Mouse (Mus musculus) right cerebral cortex, postnatal 14 days (tissue): ENCODE results near the gene Atg4d.
"Not testable (repeated sequence)": the region's sequence is repeated elsewhere in the genome, so short reads cannot be mapped to it uniquely, and the experiment has no call there.

ENCODE experiments used
- DNase-seq: peaks from one replicate; pipeline ENCODE4 v3.0.0; 2022

Gene Atg4d

DNA sequence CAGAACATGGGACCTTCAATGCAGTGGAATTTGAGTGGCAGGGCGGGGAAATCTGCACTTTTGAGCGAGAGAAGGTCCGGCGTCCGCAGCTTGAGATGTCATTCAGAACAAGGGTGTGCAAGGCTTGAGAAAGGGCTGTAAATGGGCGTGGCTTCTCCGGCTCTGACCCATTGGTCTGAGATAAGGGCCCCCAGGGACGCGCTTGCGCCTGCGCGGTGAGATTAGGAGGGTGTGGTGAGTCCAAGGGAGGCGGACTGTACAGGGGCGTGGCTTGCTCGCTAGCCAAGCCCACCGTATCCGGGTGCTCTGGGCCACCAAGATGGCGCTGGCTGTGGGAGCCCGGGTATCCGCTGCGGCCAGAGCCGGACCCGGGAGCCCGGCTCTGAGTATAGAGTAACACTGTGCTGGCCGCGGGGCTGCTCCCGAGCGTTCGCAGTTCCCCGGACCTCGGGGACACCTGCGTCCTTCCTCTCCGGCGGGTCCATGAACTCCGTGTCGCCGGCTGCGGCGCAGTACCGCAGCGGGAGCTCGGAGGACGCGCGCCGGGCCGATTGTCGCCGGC is at the start of gene Atg4d:
Gene Atg4d (plus strand): TSS at position 294 of the 562 bp plus-strand sequence.
- DNase-seq = peak; percentile 95

DNA sequence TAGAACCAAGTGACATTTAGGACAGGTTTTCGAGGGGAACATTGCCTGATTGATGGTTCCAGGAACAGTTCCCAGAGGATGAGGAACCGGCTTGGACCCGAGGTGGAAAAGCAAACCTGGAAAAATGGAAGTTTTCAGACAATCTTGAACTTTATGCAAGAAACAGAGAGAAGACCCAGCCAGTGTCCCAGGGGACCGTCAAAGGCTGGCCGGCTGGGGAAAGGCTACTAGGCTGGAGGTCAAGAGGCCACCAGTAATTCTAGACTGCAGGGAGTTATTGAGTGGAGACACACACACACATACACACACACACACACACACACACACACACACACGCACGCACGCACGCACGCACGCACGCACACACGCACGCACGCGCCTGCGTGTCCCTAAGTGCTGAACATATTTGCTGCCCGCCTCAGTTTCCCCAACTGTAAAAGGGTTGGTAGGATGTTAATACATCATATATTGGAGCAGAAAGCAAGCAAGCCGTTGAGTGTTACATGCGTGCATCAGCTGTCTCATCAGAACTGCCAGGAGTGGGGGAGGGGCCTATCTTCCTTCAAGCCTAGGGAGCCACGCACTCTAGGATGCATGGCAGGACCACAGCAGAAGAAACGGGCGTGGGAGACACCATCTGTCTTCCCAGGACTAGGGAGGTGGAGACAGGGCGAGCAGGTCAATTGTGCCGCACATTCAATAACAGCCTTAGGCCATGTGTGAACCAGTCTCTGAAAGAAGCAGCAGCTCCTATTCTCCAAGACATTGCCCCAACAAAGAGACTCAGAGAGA is 48.8 kb upstream of the Atg4d start:
- peak; percentile 57 for DNase-seq

DNA sequence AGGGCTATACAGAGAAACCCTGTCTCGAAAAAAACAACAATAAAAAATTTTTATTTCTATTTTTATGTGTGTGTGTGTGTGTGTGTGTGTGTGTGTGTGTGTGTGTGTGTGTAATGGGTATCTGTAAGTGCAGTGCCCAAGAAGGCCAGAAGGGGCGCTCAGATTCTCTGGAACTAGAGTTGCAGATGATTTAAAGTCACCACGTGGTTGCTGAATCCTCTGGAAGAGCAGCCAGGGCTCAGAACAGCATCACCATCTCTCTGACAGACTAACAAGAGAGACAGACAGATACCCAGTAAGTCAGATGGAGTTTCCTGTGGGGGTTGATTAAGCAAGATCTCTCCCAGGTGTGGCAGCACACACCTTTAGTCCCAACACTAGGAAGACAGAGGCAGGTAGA is 45.3 kb upstream of the Atg4d start:
- DNase-seq = no peak

DNA sequence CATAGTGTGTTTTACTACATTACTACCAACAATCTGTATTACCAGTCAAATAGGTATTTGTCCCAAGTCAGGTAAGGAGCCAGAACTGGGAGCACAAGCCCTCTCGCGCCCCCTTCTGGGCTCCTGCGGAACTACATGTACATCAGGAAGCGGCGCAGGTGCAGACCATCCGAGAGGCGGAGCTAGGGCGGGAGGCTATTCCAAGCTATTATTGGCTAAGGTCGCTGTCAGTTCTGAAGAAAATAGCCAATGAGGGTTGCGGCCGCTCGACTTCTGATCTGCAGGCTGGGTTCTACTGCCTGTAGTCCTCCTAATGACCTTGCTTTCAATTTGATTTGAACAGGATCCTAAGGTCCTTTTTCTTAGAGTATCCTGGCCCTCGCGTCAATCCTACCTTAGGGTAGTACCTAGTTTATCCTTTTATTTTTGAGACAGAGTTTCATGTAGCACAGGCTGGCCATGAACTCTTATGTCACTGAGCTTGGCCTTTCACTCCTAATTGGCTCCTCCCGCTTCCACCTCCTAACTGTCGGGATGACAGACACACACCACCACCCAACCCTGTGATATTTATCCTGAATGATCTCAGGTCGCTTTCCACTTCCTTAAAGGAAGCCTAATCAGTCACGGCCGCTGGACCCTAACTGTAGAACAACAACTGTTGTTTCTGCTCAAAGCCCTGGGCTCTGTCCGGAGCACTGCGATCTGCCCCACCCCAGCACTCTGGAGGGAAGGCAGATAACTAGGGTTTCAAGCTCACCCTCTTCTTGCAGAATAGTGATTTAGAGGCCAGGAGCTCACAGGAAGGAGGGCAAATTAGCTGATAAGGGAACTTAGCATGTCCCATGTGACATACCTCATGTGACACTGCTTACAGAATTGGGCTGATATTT is 44.4 kb upstream of the Atg4d start:
- DNase-seq = peak; percentile 88

DNA sequence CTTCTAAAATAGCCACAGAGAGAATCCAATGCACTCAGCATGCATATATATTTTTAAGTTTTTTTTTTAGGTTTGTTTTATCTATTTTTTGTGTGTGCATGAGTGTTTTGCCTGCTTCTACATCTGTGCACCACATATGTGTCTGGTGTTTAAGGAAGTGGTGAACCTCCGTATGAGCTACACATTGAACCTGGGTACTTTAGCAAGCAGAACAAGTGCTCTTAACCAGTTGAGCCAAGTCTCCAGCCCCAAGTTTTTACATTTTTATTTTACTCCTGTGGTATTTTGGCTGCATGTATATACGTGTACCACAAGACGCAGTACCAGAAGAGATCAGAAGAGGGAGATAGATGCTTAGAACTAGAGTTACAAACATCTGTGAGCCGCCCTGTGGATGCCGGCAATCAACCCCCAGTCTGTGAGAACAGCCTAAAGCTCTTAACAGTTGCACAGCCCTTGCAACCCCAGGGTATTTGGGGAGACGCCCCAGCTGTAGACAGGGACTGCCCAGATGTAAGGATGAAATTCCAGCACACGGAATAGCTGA is 43.6 kb upstream of the Atg4d start:
- no peak for DNase-seq

DNA sequence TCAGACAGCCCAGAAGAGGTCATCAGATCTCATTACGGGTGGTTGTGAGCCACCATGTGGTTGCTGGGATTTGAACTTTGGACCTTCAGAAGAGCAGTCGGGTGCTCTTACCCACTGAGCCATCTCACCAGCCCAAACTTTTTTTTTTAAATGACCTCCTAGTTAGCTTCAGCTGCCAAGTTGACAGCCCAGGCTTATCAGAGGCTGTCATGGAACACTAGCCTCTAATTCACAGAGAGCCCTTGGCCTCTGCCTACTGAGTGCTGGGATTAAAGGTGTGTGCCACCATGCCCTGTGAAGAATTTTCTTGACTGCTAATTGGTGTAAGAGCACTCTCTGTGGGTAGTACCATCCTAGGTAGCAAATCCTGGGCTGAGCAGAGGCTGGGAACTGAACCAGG is 41.6 kb upstream of the Atg4d start:
- not testable (repeated sequence) for DNase-seq

DNA sequence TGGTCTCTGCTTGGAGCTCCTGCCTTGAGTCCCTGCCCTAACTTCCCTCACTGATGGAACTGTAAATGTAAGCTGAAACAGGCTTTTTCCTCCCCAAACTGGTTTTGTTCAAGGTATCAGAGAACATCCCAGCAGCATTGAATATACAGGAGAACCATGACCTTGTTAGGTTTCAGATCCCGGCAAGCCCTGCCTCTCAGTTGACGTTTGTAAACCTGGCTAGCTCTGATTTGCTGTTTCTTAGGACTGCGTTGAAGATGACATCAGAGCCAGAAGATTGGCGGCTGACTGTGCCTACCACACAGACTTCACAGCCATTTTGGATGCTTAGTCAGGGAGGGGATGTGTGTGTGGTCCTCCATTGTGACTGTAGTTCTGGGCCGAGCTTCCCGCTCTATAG is 41.2 kb upstream of the Atg4d start:
- no peak for DNase-seq

DNA sequence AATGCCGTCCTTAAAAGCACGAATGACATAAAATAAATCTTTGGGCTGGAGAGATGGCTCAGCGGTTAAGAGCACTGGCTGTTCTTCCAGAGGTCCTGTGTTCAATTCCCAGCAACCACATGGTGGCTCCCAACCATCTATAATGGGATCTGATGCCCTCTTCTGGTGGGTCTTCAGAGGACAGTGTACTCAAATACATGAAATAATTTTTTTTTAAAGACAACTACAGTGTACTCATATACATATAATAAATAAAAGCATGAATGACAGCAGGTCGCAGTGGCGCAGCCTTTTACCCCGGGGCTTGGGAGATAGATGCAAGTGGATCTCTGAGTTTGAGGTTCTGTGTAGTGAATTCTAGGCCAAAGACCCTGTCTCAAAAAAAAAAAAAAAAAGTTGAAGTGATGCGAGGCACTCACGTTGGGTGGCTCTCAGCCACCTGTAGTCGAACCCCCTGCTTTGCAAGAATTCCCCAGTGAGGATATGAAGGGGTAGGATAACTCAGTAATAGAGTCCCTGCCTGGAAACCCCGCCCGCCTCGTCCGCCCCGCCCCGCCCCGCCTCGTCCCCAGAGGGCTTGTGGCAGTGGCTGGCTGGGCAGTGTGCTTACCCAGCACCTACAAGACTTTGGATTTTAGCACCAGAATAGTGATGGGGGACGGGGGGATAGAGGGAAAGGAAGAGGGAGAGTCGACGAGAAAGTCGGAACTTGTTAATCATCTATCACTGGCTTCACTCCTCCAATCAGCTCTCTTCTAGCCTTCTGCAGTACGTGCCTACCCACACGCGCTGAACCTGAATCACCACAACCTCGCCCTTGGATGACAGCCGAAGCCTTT is 40.3 kb upstream of the Atg4d start:
- DNase-seq = no peak

DNA sequence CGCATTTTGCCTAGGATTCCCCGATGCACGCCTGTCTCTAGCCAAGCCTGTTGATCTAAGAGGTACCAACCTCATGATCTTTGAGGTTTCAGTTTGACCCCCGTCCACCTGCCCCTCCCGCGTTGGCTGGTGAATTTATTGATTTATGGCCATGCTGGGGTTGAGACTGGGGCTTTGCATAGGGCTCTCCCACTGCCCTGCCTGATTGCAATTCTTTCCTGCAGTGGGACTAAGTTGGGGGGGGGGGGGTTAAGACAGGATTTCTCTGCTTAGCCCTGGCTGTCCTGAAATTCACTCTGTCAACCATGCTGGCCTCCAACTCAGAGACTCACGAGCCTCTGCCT is 39.7 kb upstream of the Atg4d start:
- no peak for DNase-seq

DNA sequence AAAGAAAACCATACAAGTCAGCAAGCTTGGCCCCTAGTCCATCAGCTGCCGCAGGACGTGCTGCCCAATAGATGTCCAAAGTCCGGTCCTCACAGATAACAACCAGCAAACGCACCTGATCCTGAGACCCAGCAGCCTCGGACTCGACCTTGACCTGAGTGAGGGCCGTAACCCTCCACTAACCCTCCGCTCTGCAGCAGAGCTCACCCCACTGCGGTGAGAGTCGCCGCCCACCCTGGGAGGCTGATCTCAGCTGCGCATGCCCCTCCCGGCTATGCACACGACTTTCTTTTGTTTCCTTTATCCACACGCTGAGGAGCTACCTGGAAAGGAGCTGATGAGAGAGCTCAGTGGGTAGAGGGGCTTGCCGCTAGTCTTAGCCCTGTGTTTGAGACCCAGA is 37.8 kb upstream of the Atg4d start:
- DNase-seq = no peak

DNA sequence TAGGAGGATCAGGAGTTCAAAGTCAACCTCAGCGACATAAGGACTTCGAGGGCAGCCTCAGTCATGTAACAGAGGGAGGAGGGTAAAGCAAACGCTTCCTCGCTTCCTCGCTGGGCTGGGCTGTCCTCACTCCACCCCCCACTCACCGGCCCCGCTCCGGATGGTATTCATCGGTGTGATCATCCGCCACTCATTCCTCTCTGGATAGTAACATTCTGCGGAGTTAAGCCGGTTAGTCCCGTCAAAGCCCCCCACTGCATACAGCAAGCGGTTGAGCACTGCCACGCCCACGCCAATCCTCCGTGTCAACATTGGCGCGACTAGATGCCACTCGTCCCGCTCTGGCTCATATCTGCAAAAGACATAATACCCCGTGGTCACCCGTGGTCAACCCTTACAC is 33.5 kb upstream of the Atg4d start:
- DNase-seq = no peak

DNA sequence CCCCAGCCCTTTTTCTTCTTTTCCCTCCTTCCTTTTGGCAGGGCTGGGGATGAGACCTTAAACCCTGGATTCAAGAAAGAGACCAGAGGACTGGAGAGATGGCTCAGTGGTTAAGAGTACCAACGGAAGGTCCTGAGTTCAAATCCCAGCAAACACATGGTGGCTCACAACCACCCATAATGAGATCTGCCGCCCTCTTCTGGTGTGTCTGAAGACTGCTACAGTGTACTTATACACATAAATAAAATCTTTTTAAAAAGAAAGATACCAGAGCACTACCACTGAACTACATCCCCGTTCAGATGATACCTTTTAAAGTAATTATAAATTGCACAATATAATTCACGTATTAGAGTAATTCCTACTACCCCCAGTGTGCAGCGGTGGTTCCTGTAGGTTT is 32.2 kb upstream of the Atg4d start:
- no peak for DNase-seq

DNA sequence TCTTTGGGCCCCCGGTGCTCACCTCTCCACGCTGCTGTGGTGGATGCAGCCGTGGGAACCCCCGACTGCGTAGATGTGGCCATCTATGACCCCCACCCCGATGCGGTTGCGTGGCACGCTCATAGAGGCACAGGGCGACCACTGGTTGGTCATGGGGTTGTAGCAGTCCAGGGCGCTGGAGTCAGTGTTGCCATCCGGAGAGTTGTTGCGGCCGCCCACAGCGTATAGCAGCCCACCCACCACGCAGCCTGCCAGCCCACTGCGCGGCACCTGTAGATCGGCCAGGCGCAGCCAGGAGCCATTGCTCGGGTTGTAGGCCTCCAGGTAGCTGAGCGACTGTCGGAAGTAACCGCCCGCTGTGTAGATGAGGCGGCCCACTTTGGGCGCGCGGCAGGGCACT is 31.7 kb upstream of the Atg4d start:
- DNase-seq = no peak

DNA sequence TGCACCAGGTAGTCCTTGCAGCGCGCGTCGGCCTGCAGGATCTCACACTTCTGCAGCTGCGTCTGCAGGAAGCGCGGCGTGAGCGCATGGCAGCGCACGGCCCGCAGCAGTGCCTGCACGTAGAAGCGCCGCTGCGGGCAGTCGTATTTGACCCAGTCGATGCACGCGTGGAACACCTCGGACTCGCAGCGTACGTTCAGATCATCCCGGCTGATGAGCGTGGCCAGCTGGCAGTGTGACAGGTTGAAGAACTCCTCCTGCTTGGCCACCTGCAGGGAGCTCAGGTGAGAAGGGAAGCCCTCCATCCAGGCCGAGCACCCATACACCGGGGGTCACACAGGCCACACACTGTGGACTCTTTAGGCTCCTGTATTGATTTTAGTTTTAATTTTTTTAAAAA is 31.3 kb upstream of the Atg4d start:
- DNase-seq = no peak

DNA sequence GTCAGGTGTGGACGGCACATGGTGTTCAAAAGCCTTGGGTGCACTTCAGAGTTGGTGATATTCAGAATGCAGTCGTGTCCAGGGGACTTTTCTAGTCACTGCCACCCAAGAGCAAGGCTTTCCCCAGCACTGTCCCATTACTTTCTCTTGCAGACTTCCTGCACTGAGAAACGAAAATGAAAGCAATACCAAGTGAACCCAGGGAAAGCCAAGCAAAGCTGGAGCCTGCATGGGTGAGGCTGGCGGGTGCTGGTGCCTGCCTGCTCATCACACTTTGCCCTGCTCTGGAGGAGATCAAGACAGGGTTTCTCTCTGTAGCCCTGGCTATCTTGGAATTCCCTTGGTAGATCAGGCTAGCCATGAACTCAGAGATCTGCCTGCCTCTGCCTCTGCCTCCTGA is 29.8 kb upstream of the Atg4d start:
- DNase-seq = no peak

DNA sequence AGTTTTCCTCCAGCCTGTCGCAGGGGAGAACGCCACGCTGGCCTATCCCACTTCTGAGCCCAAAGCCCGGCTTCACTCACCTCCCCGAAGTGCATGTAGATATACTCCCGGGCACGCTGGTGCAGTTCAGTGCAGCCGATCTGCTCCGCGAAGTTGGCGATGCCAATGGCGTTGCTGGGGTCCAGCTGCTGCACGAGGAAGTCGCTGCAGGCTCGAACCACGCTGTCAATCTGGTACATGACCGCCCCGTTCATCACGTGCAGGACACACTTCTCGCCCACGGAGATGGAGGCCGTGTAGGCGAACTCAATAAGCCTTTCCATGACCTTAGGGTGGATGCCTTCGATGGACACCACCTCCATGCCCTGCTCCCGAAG is 28.1 kb upstream of the Atg4d start:
- no peak for DNase-seq

DNA sequence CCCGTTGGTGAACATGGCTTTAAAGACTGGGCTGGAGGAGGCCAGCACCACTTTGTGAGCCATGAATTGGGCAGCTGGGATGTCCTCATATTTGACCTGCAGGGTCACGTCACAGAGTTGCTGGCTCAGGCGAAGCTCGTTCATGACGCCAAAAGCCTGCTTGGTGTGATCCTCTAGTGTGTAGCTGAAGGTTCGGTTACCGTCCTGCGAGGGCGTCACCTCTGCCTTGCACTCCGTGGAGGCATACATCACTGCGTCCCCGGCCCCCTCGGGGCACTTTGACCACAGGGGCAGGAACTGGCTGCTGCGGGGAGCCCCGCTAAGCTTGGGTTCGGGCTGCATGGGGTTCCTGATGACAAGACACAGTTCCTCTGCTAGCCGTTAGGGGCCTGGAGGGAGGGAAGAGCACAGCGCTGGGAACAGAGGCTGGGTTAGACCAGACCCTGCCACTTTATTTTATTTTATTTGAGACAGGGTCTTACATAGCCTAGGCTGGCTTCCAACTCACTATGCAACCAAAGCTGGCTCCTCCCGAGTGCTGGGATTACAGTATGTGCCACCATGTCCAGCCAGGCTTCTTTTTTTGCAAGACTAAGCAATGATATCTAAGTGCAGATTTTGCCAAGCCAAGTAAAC is 27.6 kb upstream of the Atg4d start:
- no peak for DNase-seq

DNA sequence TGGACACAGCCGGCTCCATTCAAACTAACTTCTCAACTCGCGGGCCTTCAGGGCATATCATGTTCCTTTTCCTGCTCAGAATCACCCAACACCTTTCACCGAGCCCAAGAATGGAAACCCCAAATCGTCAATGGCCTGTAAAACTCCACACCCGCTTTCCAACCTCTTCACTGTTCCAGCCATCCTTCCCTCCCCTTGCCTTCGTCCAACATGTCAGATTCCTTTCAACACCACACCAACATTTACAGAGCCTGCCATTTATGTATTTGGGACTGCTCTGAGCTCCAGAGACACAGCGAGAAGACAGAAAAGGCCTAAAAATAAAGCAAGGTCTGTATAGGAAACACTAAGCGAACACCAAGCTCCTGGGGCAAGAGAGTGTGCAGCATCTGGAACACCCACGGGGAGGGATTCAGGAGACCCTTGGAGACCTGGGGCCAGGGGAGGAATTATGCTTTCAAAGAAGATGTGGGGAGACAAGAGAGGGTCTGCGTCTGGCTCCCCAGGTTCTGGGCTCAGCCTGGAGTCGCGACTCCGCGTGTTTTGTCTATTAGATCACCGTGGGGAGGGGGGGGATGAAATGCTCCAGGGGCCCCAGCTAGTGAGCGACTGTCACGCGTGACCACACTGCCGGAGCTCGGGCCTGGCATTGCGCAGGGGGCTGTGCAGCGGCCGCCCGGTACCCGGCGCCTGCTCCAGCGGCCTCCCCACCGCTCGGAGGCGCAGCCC is 26.9 kb upstream of the Atg4d start:
- DNase-seq = no peak

DNA sequence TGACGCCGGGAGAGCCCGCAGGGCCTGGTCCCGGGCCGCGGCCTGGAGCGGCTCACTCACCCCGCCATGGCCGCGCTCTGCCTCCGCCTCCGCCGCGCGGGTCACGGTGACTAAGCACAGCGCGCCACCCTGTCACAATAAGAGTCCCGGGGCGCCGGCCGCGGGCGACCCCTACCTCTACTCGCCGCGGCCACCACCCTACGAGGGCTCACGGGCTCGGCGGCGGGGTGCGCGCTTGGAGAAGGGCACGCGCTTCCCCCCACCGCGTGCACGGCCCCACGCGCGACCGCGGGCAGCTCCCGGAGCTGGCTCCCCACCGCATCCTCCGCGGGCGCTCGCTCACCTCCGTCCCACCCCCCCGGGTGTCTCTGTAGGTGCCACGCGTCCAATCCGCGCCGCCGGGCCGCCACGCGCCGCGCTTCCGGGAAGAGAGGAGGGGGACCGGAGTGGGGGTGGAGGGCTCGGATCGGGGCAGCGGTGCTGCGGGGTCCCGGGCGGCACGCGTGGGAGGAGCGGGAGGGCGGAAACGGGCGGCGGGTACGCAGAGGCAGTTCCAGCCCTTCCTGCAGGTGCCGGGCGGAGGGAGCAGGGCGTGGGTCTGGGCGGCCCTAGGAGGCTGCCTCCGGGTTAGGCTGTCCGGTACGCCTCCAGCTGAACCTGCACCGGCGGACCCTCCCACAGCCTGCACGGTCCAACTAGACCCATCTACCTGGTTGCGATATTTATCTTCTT is 26.2 kb upstream of the Atg4d start, which contains the start of gene Keap1:
Gene Keap1 (minus strand): TSS at position 629 of the 732 bp plus-strand sequence.
- DNase-seq = peak; percentile 74

DNA sequence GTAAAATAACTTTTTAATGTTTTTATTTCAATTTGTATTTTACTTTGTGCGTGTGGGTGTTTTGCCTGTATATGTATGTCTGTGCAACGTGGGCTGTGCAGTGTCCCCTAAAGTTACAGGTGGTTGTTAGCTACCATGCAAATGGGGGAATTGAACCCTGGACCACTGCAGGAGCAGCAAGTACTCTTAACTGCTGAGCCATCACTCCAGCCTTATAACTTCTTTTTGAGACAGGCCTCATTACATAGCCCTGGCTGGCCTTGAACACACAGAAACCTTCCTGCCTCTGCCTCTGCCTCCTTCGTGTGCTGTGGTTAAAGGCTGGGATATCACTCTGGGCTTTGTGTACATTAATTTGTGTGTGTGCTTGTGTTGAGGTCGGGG is 25.6 kb upstream of the Atg4d start:
- no peak for DNase-seq

DNA sequence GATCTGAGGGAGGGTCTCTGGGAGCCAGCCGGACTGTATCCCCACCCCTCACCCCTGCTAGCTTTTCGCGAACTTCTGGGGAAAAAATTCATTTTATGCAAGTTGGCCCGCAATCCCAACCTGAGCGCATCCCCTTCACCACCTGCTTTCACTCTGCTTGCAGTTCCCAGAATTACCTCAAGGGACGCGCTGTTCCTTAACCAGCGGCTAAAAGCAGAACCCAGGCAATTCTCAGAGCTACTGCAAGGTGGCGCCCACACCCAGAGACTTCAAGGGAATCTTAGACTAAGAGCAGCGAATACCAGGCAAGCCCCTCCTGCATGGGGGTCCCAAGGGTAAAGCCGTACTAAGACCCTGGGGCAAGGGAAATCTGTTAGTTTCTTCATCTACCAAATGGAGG is 23.8 kb upstream of the Atg4d start:
- peak; percentile 83 for DNase-seq
